Mouse (Mus musculus): Measurements from ENCODE around the gene Tuba8.

Gene Tuba8

GRCm38 (mm10) chr6:121210149-121210925, at the start of gene Tuba8:
TSS of gene Tuba8 (plus strand) at chr6:121210696.
- DNase-seq (ENCODE audit: low read depth), result no peak

GRCm38 (mm10) chr6:121162616-121163015, 47.9 kb upstream of the Tuba8 start:
- no peak for DNase-seq (ENCODE audit: low read depth)

GRCm38 (mm10) chr6:121166098-121166552, 44.4 kb upstream of the Tuba8 start:
- DNase-seq (ENCODE audit: low read depth), result no peak

GRCm38 (mm10) chr6:121167381-121167975, 43.0 kb upstream of the Tuba8 start:
- DNase-seq (ENCODE audit: low read depth), result no peak

GRCm38 (mm10) chr6:121171102-121171501, 39.4 kb upstream of the Tuba8 start:
- no peak for DNase-seq (ENCODE audit: low read depth)

- no peak for DNase-seq (ENCODE audit: low read depth)
Observed at GRCm38 (mm10) chr6:121173471-121173870, 37.0 kb upstream of the Tuba8 start.

GRCm38 (mm10) chr6:121174761-121175160, 35.7 kb upstream of the Tuba8 start:
- DNase-seq (ENCODE audit: low read depth), result no peak

GRCm38 (mm10) chr6:121176011-121176730, 34.3 kb upstream of the Tuba8 start:
- DNase-seq (ENCODE audit: low read depth), result no peak

GRCm38 (mm10) chr6:121176731-121177098, 33.8 kb upstream of the Tuba8 start:
- no peak for DNase-seq (ENCODE audit: low read depth)

- DNase-seq (ENCODE audit: low read depth), result peak; percentile 57
Observed at GRCm38 (mm10) chr6:121177118-121177708, 33.3 kb upstream of the Tuba8 start.

- DNase-seq (ENCODE audit: low read depth), result no peak
Observed at GRCm38 (mm10) chr6:121178700-121179358, 31.7 kb upstream of the Tuba8 start.

- DNase-seq (ENCODE audit: low read depth), result no peak
Observed at GRCm38 (mm10) chr6:121179846-121180245, 30.6 kb upstream of the Tuba8 start.

- peak; percentile 79 for DNase-seq (ENCODE audit: low read depth)
Observed at GRCm38 (mm10) chr6:121183414-121184173, 26.9 kb upstream of the Tuba8 start, which contains the start of gene Pex26. TSS of gene Pex26 (plus strand) at chr6:121183667.

- peak; percentile 44 for DNase-seq (ENCODE audit: low read depth)
Observed at GRCm38 (mm10) chr6:121184198-121185140, 26.0 kb upstream of the Tuba8 start.

GRCm38 (mm10) chr6:121185232-121185631, 25.3 kb upstream of the Tuba8 start:
- DNase-seq (ENCODE audit: low read depth), result no peak

- no peak for DNase-seq (ENCODE audit: low read depth)
Observed at GRCm38 (mm10) chr6:121191261-121192009, 19.1 kb upstream of the Tuba8 start.

- DNase-seq (ENCODE audit: low read depth), result no peak
Observed at GRCm38 (mm10) chr6:121194061-121194955, 16.2 kb upstream of the Tuba8 start.

Data from fibroblast of lung, adult 2 months (primary cell).